Mouse (Mus musculus) thymus, adult 18-20 months (tissue): Measurements from ENCODE around the gene Hsd17b2.

ENCODE experiments used
- DNase-seq, 2 experiments: peaks; one replicate each; pipeline ENCODE4 v3.0.0; 2022; ENCODE audit warnings: mixed read lengths in 2 of 2

The Hsd17b2 gene

DNA sequence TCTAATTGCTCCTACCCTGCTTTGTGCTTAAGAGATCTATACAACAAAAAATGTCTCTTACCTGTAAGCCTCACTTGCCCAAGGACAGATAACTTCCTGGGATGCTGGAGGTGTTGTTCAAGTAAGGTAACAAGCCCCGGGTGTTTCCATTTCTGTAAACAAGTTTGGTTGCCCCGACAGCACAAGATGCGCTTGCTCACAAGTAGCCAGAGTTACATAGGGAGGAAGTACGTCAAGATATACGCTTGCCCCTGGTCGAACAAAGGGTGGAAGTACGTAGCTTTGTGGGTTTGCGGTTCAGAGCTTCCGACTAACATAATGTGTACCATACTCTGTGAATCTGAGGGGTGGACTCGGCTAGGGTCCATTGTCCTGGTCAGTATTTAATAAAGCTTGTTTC is 74.4 kb downstream of the Hsd17b2 start:
- no peak for DNase-seq

DNA sequence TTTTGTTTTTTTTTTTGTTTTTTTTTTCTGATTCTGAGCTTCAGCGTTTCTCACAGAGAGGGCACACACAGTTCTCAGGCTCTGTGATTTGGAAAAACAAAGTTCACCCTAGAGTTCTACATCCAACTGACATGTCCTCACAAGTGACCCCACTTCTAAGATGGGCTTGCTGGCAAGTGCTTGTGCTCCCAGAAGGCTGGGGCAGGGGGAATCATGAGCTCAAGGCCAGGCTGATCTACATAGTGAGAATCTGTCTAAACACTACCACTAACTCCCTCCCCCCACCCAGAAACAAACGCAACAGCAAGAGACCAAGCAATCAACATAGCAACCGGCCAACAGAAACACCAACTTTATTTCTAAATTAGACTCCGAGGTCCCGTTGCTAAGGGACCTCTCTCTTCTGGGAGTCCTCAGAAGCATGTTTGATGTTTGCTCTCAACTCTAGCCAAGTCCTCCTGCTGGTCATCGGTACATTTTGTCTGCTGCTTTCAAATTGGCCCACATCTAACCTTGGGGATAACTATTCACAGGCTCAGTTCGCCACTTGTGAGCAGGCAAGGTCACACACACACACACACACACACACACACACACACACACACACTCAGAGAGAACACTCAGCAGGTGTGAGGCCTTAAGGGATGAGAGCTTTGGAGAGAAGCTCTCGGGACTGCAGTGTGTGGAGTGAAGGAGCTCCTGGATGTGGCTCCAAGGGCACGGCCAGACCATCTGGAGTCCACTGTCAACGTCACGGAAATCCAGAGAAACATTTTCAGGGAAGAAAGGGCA is 77.0 kb downstream of the Hsd17b2 start:
- no peak for DNase-seq

DNA sequence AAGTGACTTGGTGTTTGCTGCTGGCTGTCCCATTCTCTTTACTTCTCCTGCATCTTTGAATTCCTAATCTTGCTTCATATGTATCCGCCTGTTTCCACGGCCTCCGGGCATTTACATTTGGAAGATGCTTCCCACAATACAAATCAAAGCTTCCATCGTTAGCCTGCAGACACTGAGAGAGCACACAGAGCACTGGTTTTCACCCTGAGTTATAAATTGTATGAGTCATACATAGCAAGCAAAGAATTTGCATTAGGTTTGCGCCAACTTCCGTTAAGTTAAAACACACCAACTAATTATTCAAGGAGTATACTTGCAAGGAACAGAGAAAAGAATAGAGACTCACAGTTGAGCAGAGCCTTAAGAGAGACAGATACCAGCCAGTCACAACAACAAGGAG is 77.6 kb downstream of the Hsd17b2 start:
- DNase-seq = no peak

DNA sequence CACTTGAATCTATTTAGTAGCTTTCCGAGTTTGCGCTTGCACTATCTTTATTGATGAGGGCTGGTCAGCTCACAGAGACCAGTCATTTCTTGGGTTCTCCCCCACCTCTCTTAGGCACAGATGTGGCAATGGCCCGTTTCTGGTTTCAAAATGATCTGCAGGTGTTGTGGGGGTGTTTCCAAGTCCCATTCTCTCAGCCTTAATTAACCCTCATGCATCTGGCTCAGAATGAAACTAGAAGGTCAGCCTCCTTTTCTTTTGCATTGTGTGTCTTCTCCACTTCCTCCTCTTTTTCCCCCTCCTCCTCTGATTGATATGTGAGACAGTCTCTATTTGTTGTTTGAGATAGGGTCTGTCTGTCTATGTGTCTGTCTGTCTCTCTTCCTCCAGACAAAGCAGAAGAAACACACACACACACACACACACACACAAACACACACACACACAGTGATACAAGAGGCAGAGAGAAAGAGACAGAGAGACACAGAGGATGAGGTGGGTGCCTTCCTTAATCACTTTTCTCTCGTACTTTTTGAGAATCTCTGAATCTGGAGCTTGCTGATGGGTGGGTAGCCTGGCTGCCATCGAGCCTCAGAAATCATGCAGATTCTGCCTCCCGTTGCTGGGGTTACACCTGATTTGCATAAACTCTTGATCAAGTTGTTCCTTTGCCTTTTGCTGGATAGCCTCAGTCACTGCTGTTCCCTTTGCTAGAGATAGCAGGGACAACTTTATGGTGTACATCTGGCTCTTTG is 79.8 kb downstream of the Hsd17b2 start:
- no peak for DNase-seq

DNA sequence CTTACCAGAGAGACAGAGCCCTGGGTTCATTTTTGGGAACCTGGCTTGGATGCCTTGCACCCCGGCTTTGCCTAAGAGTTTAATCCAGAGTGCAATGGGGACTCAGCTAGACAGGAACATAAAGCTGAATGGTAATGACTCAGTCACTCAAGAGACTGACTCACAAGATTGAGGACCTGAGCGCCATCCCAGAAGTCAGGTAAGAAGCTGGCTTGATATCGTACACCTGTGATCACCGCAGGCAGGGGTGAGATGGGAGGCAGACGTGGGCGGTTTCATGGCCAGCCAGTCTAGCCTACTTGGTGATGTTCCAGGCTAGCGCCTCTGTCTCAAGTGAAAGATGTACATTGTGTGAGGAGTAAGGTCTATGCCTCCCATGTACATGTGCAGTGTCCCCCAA is 81.3 kb downstream of the Hsd17b2 start:
- no peak for DNase-seq

DNA sequence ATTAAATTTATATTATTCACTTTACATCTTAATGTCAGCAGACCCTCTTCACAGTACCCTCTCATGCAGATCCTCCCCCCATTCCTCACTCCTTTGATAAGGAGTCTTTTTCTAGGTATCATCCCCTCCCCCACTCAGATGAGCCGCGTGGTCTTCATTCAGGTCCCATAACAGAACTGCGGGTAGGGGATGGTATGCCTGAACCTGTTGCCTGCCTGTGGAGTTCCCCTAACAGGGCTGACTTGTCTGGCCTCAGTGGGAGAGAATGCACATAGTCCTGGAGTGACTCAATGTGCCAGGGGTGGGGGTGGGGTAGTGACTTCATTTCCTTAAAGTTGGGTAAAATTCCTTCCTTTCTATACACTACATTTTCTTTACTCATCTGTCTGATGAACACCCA is 84.7 kb downstream of the Hsd17b2 start:
- DNase-seq = no peak

DNA sequence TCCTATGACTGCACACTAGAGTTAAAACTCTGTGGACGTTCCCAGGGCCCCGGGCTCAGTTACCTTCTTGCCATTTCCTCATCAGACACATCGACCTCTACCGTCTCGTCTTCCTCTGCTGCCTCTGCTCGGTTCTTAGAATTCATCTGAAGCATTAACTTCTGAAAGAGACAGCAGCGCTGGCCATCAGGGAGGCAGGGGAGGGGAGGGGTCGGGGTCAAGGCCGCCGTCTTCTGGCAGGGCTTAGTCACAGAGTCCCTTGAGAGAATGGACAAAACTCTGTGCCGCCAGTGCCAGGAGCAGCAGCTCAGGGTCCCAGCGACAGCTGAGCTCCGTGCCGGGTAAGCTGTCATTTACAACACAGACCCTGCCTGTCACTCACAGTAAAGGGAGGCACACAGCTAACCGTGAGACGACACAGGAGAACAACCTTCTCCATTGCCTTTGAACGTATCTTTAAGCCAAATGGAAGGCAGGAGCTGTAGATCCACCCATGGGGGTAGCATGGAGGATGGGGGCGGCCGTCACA is 91.0 kb downstream of the Hsd17b2 start:
- DNase-seq = no peak

DNA sequence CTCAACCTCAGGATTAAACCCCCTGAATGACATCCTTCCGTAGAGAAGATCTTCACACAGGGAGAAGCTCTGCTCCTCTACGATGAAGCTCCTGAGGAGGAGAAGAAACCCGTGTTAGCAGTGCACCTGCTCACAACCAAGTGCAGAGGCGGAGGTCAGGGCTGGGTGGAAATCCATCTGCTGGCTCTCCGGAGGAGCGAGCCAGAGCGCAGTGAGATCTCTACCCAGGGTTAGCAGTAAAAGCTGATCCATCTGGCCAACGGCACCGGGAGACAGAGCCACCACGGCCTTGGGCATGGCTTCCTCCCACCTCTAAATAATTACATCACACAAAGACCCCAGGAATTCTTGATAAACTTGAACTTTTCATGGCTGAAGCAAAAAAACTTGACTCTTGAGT is 92.9 kb downstream of the Hsd17b2 start:
- DNase-seq = no peak

DNA sequence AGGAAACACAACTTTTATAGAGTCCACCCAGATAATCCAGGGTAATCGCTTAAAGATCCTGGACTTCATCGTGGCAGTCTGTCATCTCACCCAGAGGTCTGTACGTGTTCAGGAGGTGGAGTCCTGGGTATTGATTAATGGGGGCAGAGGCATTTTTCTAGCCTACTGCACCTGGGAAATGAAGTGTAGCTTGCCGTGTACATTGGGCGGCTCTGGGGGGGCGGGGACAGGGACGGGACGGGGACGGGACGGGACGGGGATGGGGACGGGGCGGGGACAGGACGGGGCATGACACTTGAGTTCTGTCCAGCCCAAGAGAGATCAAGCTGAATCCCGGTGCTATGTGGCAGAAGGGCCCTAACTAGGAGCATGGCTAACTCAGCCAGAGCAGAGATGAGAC is 94.8 kb downstream of the Hsd17b2 start:
- DNase-seq = no peak

DNA sequence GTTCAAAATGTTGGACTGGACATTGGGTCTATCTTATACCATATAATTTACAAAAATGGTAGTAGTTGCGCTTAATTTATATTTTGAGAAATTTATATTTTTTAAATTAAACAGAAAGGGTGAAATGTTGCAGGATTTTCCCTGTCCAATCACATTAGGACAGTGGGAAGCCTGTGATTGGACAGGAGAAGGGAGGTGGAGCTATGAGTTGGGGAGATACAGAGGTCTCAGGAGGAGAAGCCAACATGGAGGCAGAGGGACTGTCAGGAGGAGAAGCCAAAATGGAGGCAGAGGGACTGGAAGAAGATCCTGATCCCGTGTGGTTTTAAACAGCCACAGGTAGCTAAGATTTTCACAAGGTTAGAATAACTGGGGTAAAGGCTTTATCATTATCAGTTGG is 96.4 kb downstream of the Hsd17b2 start:
- no peak for DNase-seq

DNA sequence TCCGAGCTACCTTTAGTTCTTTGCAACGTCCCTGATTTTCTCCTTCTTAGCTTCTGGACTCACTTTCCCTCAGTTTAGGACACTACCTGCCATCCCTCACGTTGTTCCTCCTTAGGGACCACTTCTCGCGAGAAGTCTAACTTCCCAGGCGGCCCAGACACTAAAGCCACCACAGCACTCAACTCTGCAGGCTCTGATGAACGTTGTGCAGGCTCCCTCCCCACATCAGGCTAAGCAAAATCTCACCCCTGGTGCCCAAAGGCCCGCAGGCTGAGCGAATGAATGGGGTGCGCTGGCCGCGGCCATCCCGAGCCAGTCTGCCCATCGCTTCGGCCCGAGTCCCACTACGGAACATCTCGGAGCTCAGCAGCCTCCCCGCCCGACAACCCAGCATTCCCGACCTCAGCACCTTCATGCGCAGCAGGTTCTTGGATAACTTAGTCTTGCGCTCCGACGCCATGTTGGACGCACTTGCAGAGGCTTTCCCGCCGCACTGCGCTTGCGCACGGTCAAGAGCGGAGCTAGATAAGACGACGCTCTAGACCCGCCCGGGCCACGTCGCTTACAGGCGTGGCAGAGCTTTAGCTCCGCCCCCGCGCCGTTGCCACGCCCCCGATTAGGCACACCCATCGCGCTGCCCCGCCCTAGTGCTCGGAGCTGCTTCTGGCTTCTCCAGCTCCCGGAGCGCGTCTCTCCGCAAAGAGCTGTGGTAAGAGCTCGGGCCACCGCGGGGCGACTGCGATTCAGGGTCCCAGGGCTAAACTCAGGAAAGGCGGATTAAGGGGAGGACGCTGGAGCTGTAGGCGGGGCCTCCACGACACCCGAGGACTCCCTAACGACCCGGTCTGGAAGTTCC is 100.0 kb downstream of the Hsd17b2 start, which contains the start of gene Mphosph6:
Gene Mphosph6 (minus strand): TSS at position 501 of the 856 bp plus-strand sequence.
- DNase-seq = peak; percentile 93

DNA sequence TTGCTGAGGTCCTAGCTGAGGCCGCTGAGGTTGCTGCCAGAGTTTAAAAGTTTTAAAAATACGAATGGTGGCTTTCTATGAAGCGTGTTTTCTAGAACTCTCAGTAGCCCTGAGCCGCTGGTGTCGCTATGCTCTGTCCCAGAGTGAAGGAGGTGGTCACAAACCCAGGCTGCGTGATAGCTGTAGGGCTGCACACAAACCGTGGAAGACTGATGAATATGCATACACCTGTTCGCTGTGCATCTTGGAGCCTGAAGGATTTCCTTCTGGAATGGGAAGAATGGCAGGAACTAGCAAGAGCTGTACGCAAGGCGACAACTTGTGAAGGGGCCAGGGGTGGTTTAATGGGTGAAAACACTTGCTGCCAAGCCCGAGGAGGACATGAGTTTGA is 100.6 kb downstream of the Hsd17b2 start:
- DNase-seq = no peak

DNA sequence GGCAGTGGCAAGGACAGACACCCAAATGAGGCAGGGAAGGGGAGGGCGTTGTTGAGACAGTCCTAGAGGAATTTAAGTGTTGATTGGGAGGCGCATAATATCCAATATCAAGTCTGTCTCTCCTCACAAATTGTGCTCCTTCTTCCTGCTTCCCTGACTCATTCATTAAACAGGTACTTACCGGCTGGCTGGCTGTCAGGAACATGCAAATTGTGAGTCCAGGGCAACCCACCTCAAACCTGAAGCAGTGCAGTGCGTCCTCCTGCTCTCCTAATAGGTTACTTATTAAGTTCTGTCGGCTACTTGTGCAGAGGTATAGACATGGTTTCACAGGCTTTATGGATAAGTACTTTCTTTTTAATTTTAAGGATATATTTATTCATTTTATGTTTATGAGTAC is 103.7 kb downstream of the Hsd17b2 start:
- DNase-seq = no peak
